In the genomic region with DNA sequence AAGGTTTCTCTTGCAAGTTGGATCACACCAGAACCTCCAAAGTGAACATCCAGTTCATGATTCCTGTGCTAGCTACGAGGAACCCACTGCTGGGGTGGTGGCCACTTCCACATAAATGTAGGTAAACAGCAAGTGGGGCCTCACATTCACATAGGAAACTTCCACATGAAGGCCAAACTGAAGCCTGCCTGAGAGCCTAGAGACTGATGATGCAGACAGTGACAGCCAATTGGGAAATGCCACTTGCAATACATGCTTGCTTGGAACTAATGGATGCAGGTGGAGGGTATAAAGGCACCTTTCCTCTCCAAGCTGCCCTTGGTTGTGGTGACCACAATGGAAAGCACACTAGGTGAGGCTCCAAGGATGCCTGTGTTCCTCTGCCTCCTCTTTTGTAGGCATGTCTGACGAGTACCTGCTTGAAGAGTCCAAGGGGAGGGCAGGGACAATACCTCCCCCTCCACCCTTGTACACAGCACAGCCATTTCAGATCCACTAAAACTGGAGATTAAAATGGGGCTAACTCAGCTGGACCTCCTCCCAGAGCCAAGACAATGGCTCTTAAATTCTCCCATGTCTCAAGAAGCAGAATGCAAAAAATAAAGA, we compare ENCODE assay signal across 12 mouse cellular contexts. TPM values are rescaled to one million over a fixed set of nuclear protein-coding genes. Genes with fewer than 3 reads are reported as not detected.
DNase-seq lines count a peak whose midpoint lies in the region; ATAC-seq and TF ChIP-seq lines count a peak whose summit lies in the region.
"Had no signal": no experiment of that assay in that cellular context is flagged by ENCODE, and none has a peak within 500 bp of the region (broad histone marks: within the 10 kb centered on the region; RNA-seq: fewer than 3 reads in every experiment).

No protein-coding gene starts in this region.

- no peak for ATAC-seq in kidney, postnatal 0 days (replicated peaks; ENCODE audit: low FRiP score, low read depth)
- no peak for ATAC-seq in kidney, embryonic 16.5 days (ENCODE audit: low FRiP score, low TSS enrichment)
- peak; percentile 46; the same call in 1 of the 2 replicates for ATAC-seq in granulocyte monocyte progenitor cell, adult 5-6 weeks (replicated peaks; ENCODE audit: poor library complexity, severe bottlenecking)
- ATAC-seq in forebrain, embryonic 12.5 days (ENCODE audit: low FRiP score), result no peak

- DNase-seq in kidney, postnatal 0 days (ENCODE audit: low spot score), result peak; percentile 62
- DNase-seq in 3T3-L1 (ENCODE audit: low read depth, low spot score), result peak; percentile 42
- DNase-seq in CD4-positive, CD25-positive, alpha-beta regulatory T cell, adult 2 months (ENCODE audit: low read depth, low spot score), result peak; percentile 69
- no peak for DNase-seq in ovary, postnatal 14 days (ENCODE audit: low spot score)
- DNase-seq in embryo, embryonic 10 days (ENCODE audit: low spot score), result no peak
- DNase-seq: liver, embryonic 13.5 days had no signal

- H3K36me3 ChIP-seq in kidney, postnatal 0 days (ENCODE audit: insufficient read depth, low read length), result peaks cover 23% of the 10 kb centered on the region; the same call in 1 of the 2 replicates
- peaks cover 24% of the 10 kb centered on the region for H3K36me3 ChIP-seq in kidney, embryonic 16.5 days (ENCODE audit: insufficient read depth, low read length)
- peaks cover 32% of the 10 kb centered on the region for H3K36me3 ChIP-seq in forebrain, embryonic 12.5 days (replicated peaks)

- TF ChIP-seq CTCF in kidney, postnatal 0 days (IDR thresholded peaks at IDR 0.05; ENCODE audit: low read depth), result no peak

- 68% methylated on average over 2 of the region's 2 CpGs for WGBS in kidney, postnatal 0 days
- 65% methylated on average over 2 of the region's 2 CpGs for WGBS in kidney, embryonic 16.5 days
- 65% methylated on average over 2 of the region's 2 CpGs for whole genome bisulfite sequencing in forebrain, embryonic 12.5 days

- no peaks in the 10 kb centered on the region for H3K4me1 ChIP-seq in kidney, postnatal 0 days (replicated peaks; ENCODE audit: insufficient read depth, low read length)
- no peaks in the 10 kb centered on the region for H3K4me1 ChIP-seq in kidney, embryonic 16.5 days (ENCODE audit: insufficient read depth, low read length)
- peaks cover 26% of the 10 kb centered on the region for H3K4me1 ChIP-seq in forebrain, embryonic 12.5 days
- H3K4me1 ChIP-seq: heart, embryonic 13.5 days had no signal

- H3K27ac ChIP-seq in kidney, postnatal 0 days, result no peak overlapping the region
- no peak overlapping the region for H3K27ac ChIP-seq in kidney, embryonic 16.5 days (ENCODE audit: low read length)
- no peak overlapping the region for H3K27ac ChIP-seq in forebrain, embryonic 12.5 days
- H3K27ac ChIP-seq: heart, embryonic 13.5 days; liver, embryonic 13.5 days had no signal

- no peaks in the 10 kb centered on the region for H3K27me3 ChIP-seq in kidney, postnatal 0 days (ENCODE audit: insufficient read depth, low read length)
- H3K27me3 ChIP-seq in kidney, embryonic 16.5 days (ENCODE audit: insufficient read depth, low read length), result no peaks in the 10 kb centered on the region
- H3K27me3 ChIP-seq in forebrain, embryonic 12.5 days, result no peaks in the 10 kb centered on the region
- H3K27me3 ChIP-seq: heart, embryonic 13.5 days; liver, embryonic 13.5 days had no signal

- H3K4me3 ChIP-seq in kidney, postnatal 0 days (replicated peaks; ENCODE audit: low read depth, low read length), result no peak overlapping the region
- H3K4me3 ChIP-seq in kidney, embryonic 16.5 days (ENCODE audit: low read length), result no peak overlapping the region
- H3K4me3 ChIP-seq in forebrain, embryonic 12.5 days (replicated peaks), result no peak overlapping the region
- H3K4me3 ChIP-seq: heart, embryonic 13.5 days; liver, embryonic 13.5 days had no signal

- no peak overlapping the region for H3K4me2 ChIP-seq in kidney, postnatal 0 days (ENCODE audit: low read length)
- H3K4me2 ChIP-seq in kidney, embryonic 16.5 days (replicated peaks; ENCODE audit: low read depth, low read length), result no peak overlapping the region
- H3K4me2 ChIP-seq in forebrain, embryonic 12.5 days, result no peak overlapping the region
- H3K4me2 ChIP-seq: heart, embryonic 13.5 days; liver, embryonic 13.5 days had no signal

- H3K9ac ChIP-seq in kidney, postnatal 0 days (ENCODE audit: low read depth, low read length), result no peak overlapping the region
- no peak overlapping the region for H3K9ac ChIP-seq in kidney, embryonic 16.5 days (replicated peaks; ENCODE audit: low read length)
- no peak overlapping the region for H3K9ac ChIP-seq in forebrain, embryonic 12.5 days
- H3K9ac ChIP-seq: heart, embryonic 13.5 days; liver, embryonic 13.5 days had no signal

- no peaks in the 10 kb centered on the region for H3K9me3 ChIP-seq in kidney, postnatal 0 days (replicated peaks; ENCODE audit: low read length)
- peaks cover 12% of the 10 kb centered on the region; the same call in 1 of the 2 replicates for H3K9me3 ChIP-seq in kidney, embryonic 16.5 days (ENCODE audit: low read length)
- H3K9me3 ChIP-seq in forebrain, embryonic 12.5 days, result peaks cover 7% of the 10 kb centered on the region; the same call in 1 of the 2 replicates

RNA-seq across cellular contexts. Expression of a gene that starts 28.6 kb away (rescaled TPM):
- 0.04 and 0.05 TPM in 2 replicates for polyA plus RNA-seq in kidney, postnatal 0 days (2015; fragmentation: Nextera tagmentation; extraction: Ambion mirVana)
- 0.19 and 0.27 TPM in 2 replicates for polyA plus RNA-seq in kidney, embryonic 16.5 days (2015; fragmentation: Nextera tagmentation; extraction: Ambion mirVana)
- 0.66 TPM in 1 of 2 replicates, not detected in the other for total RNA-seq in granulocyte monocyte progenitor cell, adult 5-6 weeks (2014; fragmentation: Nextera tagmentation)
- 0.13 and 0.41 TPM in 2 replicates for total RNA-seq in granulocyte monocyte progenitor cell, adult 5-6 weeks (2017)
- polyA plus RNA-seq in forebrain, embryonic 12.5 days (2016; fragmentation: Nextera tagmentation; extraction: Ambion mirVana), result 0.27 and 0.31 TPM in 2 replicates

RNA-seq across cellular contexts. Expression of a gene that starts 32.9 kb away (rescaled TPM):
- 5.1 and 5.7 TPM in 2 replicates for polyA plus RNA-seq in kidney, postnatal 0 days (2015; fragmentation: Nextera tagmentation; extraction: Ambion mirVana)
- 1.2 and 3.4 TPM in 2 replicates for polyA plus RNA-seq in kidney, embryonic 16.5 days (2015; fragmentation: Nextera tagmentation; extraction: Ambion mirVana)
- total RNA-seq in granulocyte monocyte progenitor cell, adult 5-6 weeks (2014; fragmentation: Nextera tagmentation), result 9.2 and 14.1 TPM in 2 replicates
- total RNA-seq in granulocyte monocyte progenitor cell, adult 5-6 weeks (2017), result 18.4 and 19.3 TPM in 2 replicates
- polyA plus RNA-seq in forebrain, embryonic 12.5 days (2016; fragmentation: Nextera tagmentation; extraction: Ambion mirVana), result 5.9 and 6.0 TPM in 2 replicates

RNA-seq across cellular contexts. Expression of a gene that starts 40.1 kb away (rescaled TPM):
- polyA plus RNA-seq in kidney, postnatal 0 days (2015; fragmentation: Nextera tagmentation; extraction: Ambion mirVana), result not detected in 2 replicates
- not detected in 2 replicates for polyA plus RNA-seq in kidney, embryonic 16.5 days (2015; fragmentation: Nextera tagmentation; extraction: Ambion mirVana)
- total RNA-seq in granulocyte monocyte progenitor cell, adult 5-6 weeks (2014; fragmentation: Nextera tagmentation), result not detected in 2 replicates
- total RNA-seq in granulocyte monocyte progenitor cell, adult 5-6 weeks (2017), result not detected in 2 replicates
- polyA plus RNA-seq in forebrain, embryonic 12.5 days (2016; fragmentation: Nextera tagmentation; extraction: Ambion mirVana), result not detected in 2 replicates
- polyA plus RNA-seq: heart, embryonic 13.5 days; large intestine, adult 2 months; liver, embryonic 13.5 days; neural tube, embryonic 14.5 days had no signal

RNA-seq across cellular contexts. Expression of a gene that starts 44.4 kb away (rescaled TPM):
- polyA plus RNA-seq in kidney, postnatal 0 days (2015; fragmentation: Nextera tagmentation; extraction: Ambion mirVana), result 0.26 and 0.31 TPM in 2 replicates
- polyA plus RNA-seq in kidney, embryonic 16.5 days (2015; fragmentation: Nextera tagmentation; extraction: Ambion mirVana), result 1.0 and 1.5 TPM in 2 replicates
- total RNA-seq in granulocyte monocyte progenitor cell, adult 5-6 weeks (2014; fragmentation: Nextera tagmentation), result not detected in 2 replicates
- not detected in 2 replicates for total RNA-seq in granulocyte monocyte progenitor cell, adult 5-6 weeks (2017)
- 52.0 and 60.1 TPM in 2 replicates for polyA plus RNA-seq in forebrain, embryonic 12.5 days (2016; fragmentation: Nextera tagmentation; extraction: Ambion mirVana)

Comparison
In these comparisons a context has a peak if more than half of its experiments do, and no peak if none do; other contexts are left out.
1. DNase-seq: peak in kidney, postnatal 0 days (single experiment), 3T3-L1 (single experiment) and CD4-positive, CD25-positive, alpha-beta regulatory T cell, adult 2 months (single experiment); none in ovary, postnatal 14 days (single experiment) and embryo, embryonic 10 days (single experiment).